Comparison of ENCODE assay signal across 10 mouse cellular contexts in genomic region chr12:75648281-75648680, GRCm38 (mm10). TPM values are rescaled to one million over a fixed set of nuclear protein-coding genes. Genes with fewer than 3 reads are reported as not detected.
DNase-seq lines count a peak whose midpoint lies in the region; ATAC-seq and TF ChIP-seq lines count a peak whose summit lies in the region.
"Had no signal": no experiment of that assay in that cellular context is flagged by ENCODE, and none has a peak within 500 bp of the region (broad histone marks: within the 10 kb centered on the region; RNA-seq: fewer than 3 reads in every experiment).

No protein-coding gene starts in this region.

- no peak overlapping the region for H3K27ac ChIP-seq in intestine, postnatal 0 days (ENCODE audit: low read depth, low read length)
- no peak overlapping the region for H3K27ac ChIP-seq in intestine, embryonic 15.5 days
- no peak overlapping the region for H3K27ac ChIP-seq in stomach, postnatal 0 days (replicated peaks)
- H3K27ac ChIP-seq: neural tube, embryonic 12.5 days had no signal

- WGBS in intestine, postnatal 0 days: 67% methylated on average over 12 of the region's 12 CpGs
- 64% methylated on average over 12 of the region's 12 CpGs for whole genome bisulfite sequencing in intestine, embryonic 15.5 days
- 64% methylated on average over 12 of the region's 12 CpGs for WGBS in stomach, postnatal 0 days

- 0 out of 2 replicates have a peak, but pooled peaks cover 4% of the 10 kb centered on the region for H3K36me3 ChIP-seq in intestine, postnatal 0 days (ENCODE audit: control insufficient read depth, insufficient read depth)
- H3K36me3 ChIP-seq in intestine, embryonic 15.5 days: no peaks in the 10 kb centered on the region
- no peaks in the 10 kb centered on the region for H3K36me3 ChIP-seq in stomach, postnatal 0 days (ENCODE audit: control insufficient read depth, insufficient read depth, low read length)
- H3K36me3 ChIP-seq: neural tube, embryonic 12.5 days had no signal

- no peak overlapping the region for H3K4me3 ChIP-seq in intestine, postnatal 0 days (ENCODE audit: low read depth, low read length)
- no peak overlapping the region for H3K4me3 ChIP-seq in intestine, embryonic 15.5 days (replicated peaks)
- no peak overlapping the region for H3K4me3 ChIP-seq in stomach, postnatal 0 days (ENCODE audit: low read depth, low read length)
- H3K4me3 ChIP-seq: neural tube, embryonic 12.5 days had no signal

- peak; percentile 33 for TF ChIP-seq CTCF in intestine, postnatal 0 days (IDR thresholded peaks at IDR 0.05; ENCODE audit: low read depth)
- peak; percentile 38 for TF ChIP-seq CTCF in stomach, postnatal 0 days (IDR thresholded peaks at IDR 0.05; ENCODE audit: low read depth)

- ATAC-seq in CD4-positive, CD25-positive, alpha-beta regulatory T cell, adult 4 months: no peak
- ATAC-seq in intestine, postnatal 0 days: no peak
- no peak for ATAC-seq in intestine, embryonic 15.5 days
- no peak for ATAC-seq in stomach, postnatal 0 days (ENCODE audit: low FRiP score, low TSS enrichment)

- TF ChIP-seq EP300 in stomach, postnatal 0 days (optimal IDR thresholded peaks at IDR 0.05): no peak

- H3K4me2 ChIP-seq in intestine, postnatal 0 days (replicated peaks; ENCODE audit: low read depth): no peak overlapping the region
- no peak overlapping the region for H3K4me2 ChIP-seq in intestine, embryonic 15.5 days (replicated peaks)
- H3K4me2 ChIP-seq in stomach, postnatal 0 days (replicated peaks; ENCODE audit: low read depth): no peak overlapping the region
- H3K4me2 ChIP-seq: neural tube, embryonic 12.5 days had no signal

- DNase-seq in CD4-positive, CD25-positive, alpha-beta regulatory T cell, adult 2 months (ENCODE audit: low read depth, low spot score): peak; percentile 61
- DNase-seq in thymus, postnatal 0 days (ENCODE audit: low spot score): peak; percentile 14
- DNase-seq in thymus, postnatal 36 days: no peak
- DNase-seq in stomach, postnatal 0 days (ENCODE audit: low spot score): no peak
- DNase-seq in cerebellum, adult 11-12 months: no peak
- DNase-seq: heart, postnatal 36 days had no signal

- H3K9me3 ChIP-seq in intestine, postnatal 0 days (ENCODE audit: control insufficient read depth): no peaks in the 10 kb centered on the region
- no peaks in the 10 kb centered on the region for H3K9me3 ChIP-seq in intestine, embryonic 15.5 days
- no peaks in the 10 kb centered on the region for H3K9me3 ChIP-seq in stomach, postnatal 0 days (ENCODE audit: control insufficient read depth, low read length)
- H3K9me3 ChIP-seq: neural tube, embryonic 12.5 days had no signal

- no peaks in the 10 kb centered on the region for H3K4me1 ChIP-seq in intestine, postnatal 0 days (replicated peaks; ENCODE audit: control insufficient read depth, insufficient read depth, low read length)
- H3K4me1 ChIP-seq in intestine, embryonic 15.5 days (replicated peaks): no peaks in the 10 kb centered on the region
- no peaks in the 10 kb centered on the region for H3K4me1 ChIP-seq in stomach, postnatal 0 days (replicated peaks; ENCODE audit: control insufficient read depth, insufficient read depth)
- H3K4me1 ChIP-seq: neural tube, embryonic 12.5 days had no signal

- H3K27me3 ChIP-seq in intestine, postnatal 0 days (replicated peaks; ENCODE audit: control insufficient read depth, insufficient read depth, low read length): no peaks in the 10 kb centered on the region
- H3K27me3 ChIP-seq in intestine, embryonic 15.5 days (replicated peaks): no peaks in the 10 kb centered on the region
- H3K27me3 ChIP-seq in stomach, postnatal 0 days (ENCODE audit: control insufficient read depth, insufficient read depth, low read length): no peaks in the 10 kb centered on the region
- H3K27me3 ChIP-seq: neural tube, embryonic 12.5 days had no signal

- no peak overlapping the region for H3K9ac ChIP-seq in intestine, postnatal 0 days (ENCODE audit: low read depth, low read length)
- H3K9ac ChIP-seq in intestine, embryonic 15.5 days: no peak overlapping the region
- H3K9ac ChIP-seq in stomach, postnatal 0 days (ENCODE audit: low read length): no peak overlapping the region
- H3K9ac ChIP-seq: neural tube, embryonic 12.5 days had no signal

RNA-seq across cellular contexts. Expression of gene Wdr89, which starts 21.1 kb away (rescaled TPM):
- polyA plus RNA-seq in CD4-positive, CD25-positive, alpha-beta regulatory T cell, adult 4 months (2017; shearing (Covaris generic)): 10 to 100 TPM; 18.1 to 24.9 TPM
- 4.3 and 5.3 TPM in 2 replicates for polyA plus RNA-seq in intestine, postnatal 0 days (2015; fragmentation: Nextera tagmentation; extraction: Ambion mirVana)
- 11.0 and 12.6 TPM in 2 replicates for polyA plus RNA-seq in intestine, embryonic 15.5 days (2015; fragmentation: Nextera tagmentation; extraction: Ambion mirVana)
- polyA plus RNA-seq in thymus, postnatal 0 days (2015; fragmentation: Nextera tagmentation; extraction: Ambion mirVana): 16.0 and 17.0 TPM in 2 replicates
- polyA plus RNA-seq in stomach, postnatal 0 days (2015; fragmentation: Nextera tagmentation; extraction: Ambion mirVana): 5.9 and 6.1 TPM in 2 replicates

RNA-seq across cellular contexts. Expression of gene Ppp2r5e, which starts 52.2 kb away (rescaled TPM):
- polyA plus RNA-seq in CD4-positive, CD25-positive, alpha-beta regulatory T cell, adult 4 months (2017; shearing (Covaris generic)): 1 to 10 TPM; 4.8 to 7.9 TPM
- 7.3 and 9.2 TPM in 2 replicates for polyA plus RNA-seq in intestine, postnatal 0 days (2015; fragmentation: Nextera tagmentation; extraction: Ambion mirVana)
- polyA plus RNA-seq in intestine, embryonic 15.5 days (2015; fragmentation: Nextera tagmentation; extraction: Ambion mirVana): 9.3 and 11.8 TPM in 2 replicates
- polyA plus RNA-seq in thymus, postnatal 0 days (2015; fragmentation: Nextera tagmentation; extraction: Ambion mirVana): 15.0 and 17.0 TPM in 2 replicates
- polyA plus RNA-seq in stomach, postnatal 0 days (2015; fragmentation: Nextera tagmentation; extraction: Ambion mirVana): 8.3 and 8.9 TPM in 2 replicates

Comparison
In these comparisons a context has a peak if more than half of its experiments do, and no peak if none do; other contexts are left out.
1. DNase-seq: peak in CD4-positive, CD25-positive, alpha-beta regulatory T cell, adult 2 months (single experiment) and thymus, postnatal 0 days (single experiment); none in thymus, postnatal 36 days (0 of 2), stomach, postnatal 0 days (single experiment) and cerebellum, adult 11-12 months (single experiment).